Mouse (Mus musculus) C2C12 (cell line): ENCODE measurements around the gene Pcdh15.

Source experiments
- CTCF ChIP-seq: IDR thresholded peaks from one replicate; pipeline ENCODE4 v1.5.1; 2011; ENCODE audit not compliant: control insufficient read depth, insufficient read depth, insufficient read length
- FOSL1 ChIP-seq: IDR thresholded peaks from one replicate; pipeline ENCODE4 v1.8.0; 2011; ENCODE audit warnings: mild to moderate bottlenecking, low read length; ENCODE audit not compliant: poor library complexity, insufficient read depth, severe bottlenecking
- MAX ChIP-seq: IDR thresholded peaks from one replicate; pipeline ENCODE4 v1.6.1; 2011; ENCODE audit warnings: mild to moderate bottlenecking, control low read depth
- MYOD1 ChIP-seq: IDR thresholded peaks from one replicate; pipeline ENCODE4 v1.6.1; 2011; ENCODE audit warnings: low read depth; ENCODE audit not compliant: control insufficient read depth, insufficient read length
- USF1 ChIP-seq: IDR thresholded peaks from one replicate; pipeline ENCODE4 v1.6.1; 2011; ENCODE audit warnings: low read depth, mild to moderate bottlenecking, control low read depth, moderate library complexity

DNA sequence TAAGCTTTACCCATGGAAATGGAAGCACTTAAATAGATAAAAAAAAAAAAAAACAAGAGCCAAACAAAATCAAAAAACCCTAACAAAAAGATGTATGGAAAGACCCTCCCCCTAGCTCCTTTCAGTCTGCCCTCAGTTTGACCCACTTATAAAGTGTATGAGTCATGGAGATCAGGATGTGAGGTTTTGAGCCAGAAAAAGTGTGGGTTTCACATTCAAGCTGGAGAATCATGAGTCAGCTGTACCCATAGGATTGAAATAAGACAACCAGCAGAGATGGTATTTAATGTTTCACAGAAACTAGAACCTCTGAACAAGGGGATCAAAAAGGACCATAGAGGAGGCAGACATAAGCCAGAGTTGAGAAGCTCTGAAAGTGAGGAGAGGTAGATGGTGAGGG lies 1048.8 kb downstream of the Pcdh15 start:
- TF ChIP-seq CTCF (no peak), FOSL1 (no peak), USF1 (no peak), MYOD1 (no peak), MAX (no peak)
